Mouse (Mus musculus) brain, embryonic 14.5 days (tissue): ENCODE results near the gene Tsr1. TPM values are rescaled to one million over a fixed set of nuclear protein-coding genes. Genes with fewer than 3 reads are reported as not detected.

Experiments used
- DNase-seq: peaks from one replicate; pipeline ENCODE4 v3.0.0-alpha.2; 2011; ENCODE audit warnings: low read depth
- CTCF ChIP-seq: fragments of 200-500 bp; IDR thresholded peaks from 2 replicates; pipeline ENCODE4 v1.5.1; 2012; ENCODE audit warnings: inconsistent platforms, mild to moderate bottlenecking, moderate library complexity, borderline replicate concordance; ENCODE audit not compliant: insufficient read depth, insufficient read length; ENCODE audit errors: extremely low read depth
- POLR2A ChIP-seq: fragments of 200-500 bp; IDR thresholded peaks from 2 replicates; pipeline ENCODE4 v1.6.1; 2012; ENCODE audit warnings: mild to moderate bottlenecking, inconsistent platforms, borderline replicate concordance; ENCODE audit not compliant: poor library complexity, insufficient read depth, insufficient read length, severe bottlenecking; ENCODE audit errors: extremely low read depth
- polyA plus RNA-seq: library from polyadenylated mRNA; depleted of rRNA; stranded (reverse); fragments of >200 nt; gene quantifications from 2 replicates; pipeline ENCODE4 v1.2.3, GENCODE M21; 2012; rRNA removed

Tsr1 gene
- polyA plus RNA-seq, 1 experiment = 25.0 TPM

DNA sequence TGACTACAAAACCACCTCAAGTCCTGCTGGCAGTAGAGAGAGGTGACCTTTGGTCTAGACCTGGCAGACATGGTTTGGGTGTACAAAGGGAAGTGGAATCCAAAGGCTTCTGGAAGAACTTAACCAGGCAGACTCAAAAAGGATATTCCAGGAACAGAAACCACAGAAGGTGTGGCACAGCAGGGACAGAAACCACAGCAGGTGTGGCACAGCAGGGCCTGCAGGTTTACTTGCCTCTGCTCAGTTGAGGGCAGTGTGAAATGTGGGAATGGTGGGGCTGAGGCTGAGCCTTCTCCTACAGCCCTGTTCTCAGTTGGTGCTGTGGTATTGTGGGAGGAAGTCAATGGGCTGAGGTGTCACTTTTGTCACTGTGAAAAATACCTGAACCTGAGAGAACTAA lies 57.0 kb downstream of the Tsr1 start:
- TF ChIP-seq CTCF = no peak
- no peak for TF ChIP-seq POLR2A
- DNase-seq = no peak

- DNase-seq = no peak
- TF ChIP-seq POLR2A = no peak
- no peak for TF ChIP-seq CTCF
Observed at GRCm38 (mm10) chr11:74956006-74956405, 58.1 kb downstream of the Tsr1 start.

DNA sequence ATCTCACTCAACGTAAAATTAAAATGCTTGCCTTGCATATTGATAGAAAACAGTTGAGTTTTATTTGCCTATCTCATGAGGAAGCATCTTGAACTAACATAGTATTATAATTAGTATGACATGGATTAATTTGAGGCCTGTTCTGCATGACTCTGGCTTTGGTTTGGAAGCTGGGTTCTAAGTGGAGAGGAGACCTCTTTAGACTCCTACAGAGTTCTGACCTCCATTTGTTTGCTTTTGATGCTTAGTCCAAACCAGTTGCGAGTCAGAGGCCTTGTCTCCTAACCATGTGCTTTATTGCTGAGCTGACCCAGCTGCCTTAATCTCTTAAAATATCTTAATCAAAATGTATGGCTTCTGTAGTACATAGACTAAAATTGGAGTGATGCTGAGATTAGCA lies 59.7 kb downstream of the Tsr1 start:
- TF ChIP-seq CTCF (no peak), POLR2A (no peak)
- DNase-seq = no peak

Other genes with a start within 250 kb of the Tsr1 start
- gene Cluh, start 248.6 kb upstream of the Tsr1 start, polyA plus RNA-seq = 27.1 and 34.1 TPM in 2 replicates
- gene Pafah1b1, start 173.4 kb upstream of the Tsr1 start, polyA plus RNA-seq = 103 and 130 TPM in 2 replicates
- 13.5 and 18.5 TPM in 2 replicates for gene Mettl16, start 127.2 kb upstream of the Tsr1 start, polyA plus RNA-seq
- gene Mnt, start 67.2 kb upstream of the Tsr1 start, polyA plus RNA-seq = 21.5 and 33.4 TPM in 2 replicates
- 52.4 and 63.2 TPM in 2 replicates for gene Sgsm2, start 1.0 kb upstream of the Tsr1 start, polyA plus RNA-seq
- gene Smg6, start 27.8 kb downstream of the Tsr1 start, polyA plus RNA-seq = 35.0 and 39.3 TPM in 2 replicates
- 23.3 and 33.0 TPM in 2 replicates for gene Srr, start 27.9 kb downstream of the Tsr1 start, polyA plus RNA-seq